Mouse (Mus musculus) ES-Bruce4 (cell line): ENCODE measurements around the gene Retsat.

Source experiments
- CTCF ChIP-seq: IDR thresholded peaks from one replicate; pipeline ENCODE4 v1.8.1; 2011; ENCODE audit warnings: low read depth, low read length
- EP300 ChIP-seq: IDR thresholded peaks from 2 replicates; pipeline ENCODE4 v1.6.1; 2011; ENCODE audit warnings: low read depth, low read length; ENCODE audit not compliant: insufficient read depth

DNA sequence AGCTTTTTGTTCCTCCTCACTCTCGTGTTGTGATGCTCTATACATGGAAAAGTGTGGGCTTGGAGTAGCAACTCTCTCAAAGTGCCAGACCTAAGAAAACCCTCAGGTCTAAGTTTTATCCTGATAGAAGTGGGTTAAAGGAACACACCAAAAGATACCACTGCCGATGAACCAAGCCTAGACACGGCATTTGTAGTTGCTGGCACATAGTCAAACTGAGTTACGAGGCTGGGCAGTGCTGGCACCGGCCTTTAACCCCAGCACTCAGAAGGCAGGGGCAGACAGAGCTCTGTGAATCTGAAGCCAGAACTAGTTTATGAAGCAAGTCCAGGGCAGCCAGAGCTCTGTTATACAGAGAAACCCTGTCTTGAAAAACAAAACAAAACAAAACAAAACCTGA is 9.4 kb downstream of the Retsat start:
- no peak for TF ChIP-seq CTCF
- TF ChIP-seq EP300: no peak
